Mouse (Mus musculus) testis, adult 2 months (tissue): Measurements from ENCODE around the gene Pias1. TPM values are rescaled to one million over a fixed set of nuclear protein-coding genes. Genes with fewer than 3 reads are reported as not detected.

Experiments
- H3K27ac ChIP-seq: fragments of 200-500 bp; 2 replicates; pipeline ENCODE4 v1.5.1; 2012; ENCODE audit warnings: low read depth, low read length; ENCODE audit not compliant: control insufficient read depth, insufficient read depth
- H3K27me3 ChIP-seq: fragments of 200-500 bp; 2 replicates; pipeline ENCODE4 v1.6.1; 2012; ENCODE audit warnings: mild to moderate bottlenecking, low read length, moderate library complexity; ENCODE audit not compliant: control insufficient read depth, insufficient read depth
- H3K36me3 ChIP-seq: fragments of 200-500 bp; 2 replicates; pipeline ENCODE4 v1.6.1; 2012; ENCODE audit warnings: mild to moderate bottlenecking, low read length; ENCODE audit not compliant: control insufficient read depth, insufficient read depth
- H3K4me1 ChIP-seq: fragments of 200-500 bp; 2 replicates; pipeline ENCODE4 v1.6.1; 2012; ENCODE audit warnings: low read length; ENCODE audit not compliant: control insufficient read depth, insufficient read depth
- H3K4me3 ChIP-seq: fragments of 200-500 bp; 2 replicates; pipeline ENCODE4 v1.5.1; 2012; ENCODE audit warnings: low read depth, mild to moderate bottlenecking, low read length, moderate library complexity, mixed read lengths; ENCODE audit not compliant: control insufficient read depth
- CTCF ChIP-seq: fragments of 200-500 bp; IDR thresholded peaks from 2 replicates; pipeline ENCODE4 v1.5.1; 2012; ENCODE audit warnings: low read depth, mild to moderate bottlenecking, inconsistent platforms, low read length, moderate library complexity; ENCODE audit not compliant: control insufficient read depth, insufficient read depth, insufficient replicate concordance
- POLR2A ChIP-seq: fragments of 200-500 bp; IDR thresholded peaks from 2 replicates; pipeline ENCODE4 v1.6.1; 2012; ENCODE audit warnings: low read depth, mild to moderate bottlenecking, inconsistent platforms, low read length, moderate library complexity; ENCODE audit not compliant: control insufficient read depth
- polyA plus RNA-seq: library from polyadenylated mRNA; depleted of rRNA; stranded (reverse); fragments of >200 nt; gene quantifications from 2 replicates; pipeline ENCODE4 v1.2.3, GENCODE M21; 2012

Gene Pias1
- polyA plus RNA-seq, 1 experiment = 280 TPM

- peak overlapping the region; percentile 55 for H3K27ac ChIP-seq
- peaks cover 14% of the 10 kb centered on the region for H3K4me1 ChIP-seq
These were observed 148.5 kb downstream of the Pias1 start for GRCm38 (mm10) chr9:62839172-62839770.

GRCm38 (mm10) chr9:62838506-62839171 lies 149.1 kb downstream of the Pias1 start, which contains the start of gene Cln6:
Cln6 (plus strand) TSS chr9:62838785.
- TF ChIP-seq POLR2A = no peak
- TF ChIP-seq CTCF = no peak
- peak within 1 kb of the TSS; percentile 55 for H3K27ac ChIP-seq
- H3K4me3 ChIP-seq = peak within 1 kb of the TSS; percentile 92
- peaks cover 14% of the 10 kb centered on the region for H3K4me1 ChIP-seq
- no peaks in the 10 kb centered on the region for H3K27me3 ChIP-seq
- H3K36me3 ChIP-seq = no peaks in the 10 kb centered on the region; the same call in 1 of the 2 replicates

More at GRCm38 (mm10) chr9:62839172-62839770, 148.5 kb downstream of the Pias1 start:
- TF ChIP-seq POLR2A (no peak), CTCF (no peak)
- Histone ChIP-seq H3K27me3 (no peaks in the 10 kb centered on the region), H3K4me3 (peak overlapping the region; percentile 92), H3K36me3 (no peaks in the 10 kb centered on the region; the same call in 1 of the 2 replicates)

- no peak for TF ChIP-seq CTCF
- no peak for TF ChIP-seq POLR2A
- 0 out of 2 replicates have a peak overlapping the region, but pooled peaks have one; percentile 12 for H3K27ac ChIP-seq
- no peaks in the 10 kb centered on the region for H3K27me3 ChIP-seq
These were observed 149.6 kb downstream of the Pias1 start for GRCm38 (mm10) chr9:62838146-62838505.

GRCm38 (mm10) chr9:62837611-62838010 lies 150.1 kb downstream of the Pias1 start:
- Histone ChIP-seq H3K4me3 (no peak overlapping the region), H3K27ac (no peak overlapping the region), H3K27me3 (no peaks in the 10 kb centered on the region), H3K36me3 (no peaks in the 10 kb centered on the region; the same call in 1 of the 2 replicates), H3K4me1 (peaks cover 14% of the 10 kb centered on the region)
- no peak for TF ChIP-seq POLR2A
- no peak for TF ChIP-seq CTCF

More at GRCm38 (mm10) chr9:62838146-62838505, 149.6 kb downstream of the Pias1 start:
- peaks cover 14% of the 10 kb centered on the region for H3K4me1 ChIP-seq
- H3K36me3 ChIP-seq = no peaks in the 10 kb centered on the region; the same call in 1 of the 2 replicates
- H3K4me3 ChIP-seq = peak overlapping the region; percentile 92

- Histone ChIP-seq H3K27me3 (no peaks in the 10 kb centered on the region), H3K27ac (no peak overlapping the region), H3K4me3 (no peak overlapping the region), H3K4me1 (peaks cover 14% of the 10 kb centered on the region), H3K36me3 (no peaks in the 10 kb centered on the region; the same call in 1 of the 2 replicates)
- TF ChIP-seq CTCF (no peak), POLR2A (no peak)
These were observed 151.8 kb downstream of the Pias1 start for GRCm38 (mm10) chr9:62835705-62836446.

- Histone ChIP-seq H3K27ac (no peak overlapping the region), H3K4me1 (peaks cover 14% of the 10 kb centered on the region), H3K27me3 (no peaks in the 10 kb centered on the region), H3K36me3 (no peaks in the 10 kb centered on the region), H3K4me3 (no peak overlapping the region)
- TF ChIP-seq CTCF (no peak), POLR2A (no peak)
These were observed 152.8 kb downstream of the Pias1 start for GRCm38 (mm10) chr9:62834906-62835305.

- Histone ChIP-seq H3K36me3 (no peaks in the 10 kb centered on the region), H3K4me3 (no peak overlapping the region), H3K27ac (no peak overlapping the region), H3K27me3 (no peaks in the 10 kb centered on the region), H3K4me1 (peaks cover 33% of the 10 kb centered on the region)
- TF ChIP-seq POLR2A (no peak), CTCF (no peak)
These were observed 157.8 kb downstream of the Pias1 start for GRCm38 (mm10) chr9:62829877-62830276.
